Mouse (Mus musculus) liver, adult 2 months (tissue): ENCODE results near the gene Rorc. TPM values are rescaled to one million over a fixed set of nuclear protein-coding genes. Genes with fewer than 3 reads are reported as not detected.

Experiments used
- DNase-seq: peaks from one replicate; pipeline ENCODE4 v3.0.0-alpha.2; 2011; ENCODE audit warnings: low read depth, low spot score; ENCODE audit errors: extremely low read depth
- H3K27ac ChIP-seq: fragments of 200-500 bp; replicated peaks from 2 replicates; pipeline ENCODE4 v1.5.1; 2012; ENCODE audit warnings: low read depth, mild to moderate bottlenecking, control low read depth, inconsistent platforms, low read length; ENCODE audit not compliant: insufficient read depth
- H3K27me3 ChIP-seq: fragments of 200-500 bp; 2 replicates; pipeline ENCODE4 v1.6.1; 2012; ENCODE audit warnings: mild to moderate bottlenecking, moderate library complexity, low read length, inconsistent platforms; ENCODE audit not compliant: control insufficient read depth, insufficient read depth
- H3K36me3 ChIP-seq: fragments of 200-500 bp; 2 replicates; pipeline ENCODE4 v1.6.1; 2012; ENCODE audit warnings: low read length, inconsistent platforms; ENCODE audit not compliant: control insufficient read depth, insufficient read depth
- H3K4me1 ChIP-seq: fragments of 200-500 bp; 2 replicates; pipeline ENCODE4 v1.6.1; 2011; ENCODE audit warnings: low read length; ENCODE audit not compliant: control insufficient read depth, insufficient read depth
- H3K4me3 ChIP-seq: fragments of 200-500 bp; 2 replicates; pipeline ENCODE4 v1.5.1; 2011; ENCODE audit warnings: low read depth, mild to moderate bottlenecking, control low read depth, low read length, moderate library complexity; ENCODE audit not compliant: insufficient read depth
- H3K79me2 ChIP-seq: fragments of 200-500 bp; 2 replicates; pipeline ENCODE4 v1.6.1; 2012; ENCODE audit warnings: inconsistent platforms, mild to moderate bottlenecking, low read length, moderate library complexity; ENCODE audit not compliant: control insufficient read depth, insufficient read depth
- H3K9ac ChIP-seq: fragments of 200-500 bp; 2 replicates; pipeline ENCODE4 v1.6.1; 2012; ENCODE audit warnings: low read depth, mild to moderate bottlenecking, control low read depth, inconsistent platforms, low read length
- CTCF ChIP-seq: fragments of 200-500 bp; IDR thresholded peaks from 2 replicates; pipeline ENCODE4 v1.5.1; 2011; ENCODE audit warnings: low read depth, low read length, control low read depth
- POLR2A ChIP-seq: fragments of 200-500 bp; IDR thresholded peaks from 2 replicates; pipeline ENCODE4 v1.6.1; 2011; ENCODE audit warnings: low read length, control low read depth; ENCODE audit not compliant: insufficient read depth; ENCODE audit errors: extremely low read depth
- WGBS: fragments of 180-500 bp; shearing (Covaris S2); methylation state at CpG from one replicate; pipeline ENCODE4 v1.1.7; 2018; 5-methylcytosine and 5-hydroxymethylcytosine counted together
- polyA plus RNA-seq: library from polyadenylated mRNA; depleted of rRNA; stranded (reverse); fragments of >200 nt; gene quantifications from 2 replicates; pipeline ENCODE4 v1.2.3, GENCODE M21; 2012
- total RNA-seq: library from RNA; depleted of rRNA; stranded (reverse); fragments of >200 nt; gene quantifications from 2 replicates; pipeline ENCODE4 v1.2.3, GENCODE M21; 2014

The Rorc gene
- total and polyA plus RNA-seq, 2 experiments: 34.4 to 50.3 TPM

GRCm38 (mm10) chr3:94364154-94364526 is 8.5 kb upstream of the Rorc start:
- Histone ChIP-seq H3K36me3 (no peaks in the 10 kb centered on the region), H3K4me1 (peaks cover 17% of the 10 kb centered on the region), H3K4me3 (peak overlapping the region; percentile 59; the same call in 1 of the 2 replicates), H3K27me3 (no peaks in the 10 kb centered on the region), H3K79me2 (no peaks in the 10 kb centered on the region), H3K27ac (peak overlapping the region; percentile 61; the same call in 1 of the 2 replicates), H3K9ac (peak overlapping the region; percentile 84)
- TF ChIP-seq CTCF (no peak), POLR2A (no peak)
- WGBS: 25% methylated on average over 23 of the region's 23 CpGs
- no peak for DNase-seq

GRCm38 (mm10) chr3:94366761-94367160 is 5.8 kb upstream of the Rorc start:
- Histone ChIP-seq H3K4me3 (no peak overlapping the region), H3K27ac (no peak overlapping the region), H3K27me3 (no peaks in the 10 kb centered on the region), H3K36me3 (no peaks in the 10 kb centered on the region), H3K9ac (0 out of 2 replicates have a peak overlapping the region, but pooled peaks have one; percentile 19), H3K79me2 (no peaks in the 10 kb centered on the region), H3K4me1 (peaks cover 18% of the 10 kb centered on the region)
- TF ChIP-seq CTCF (peak; percentile 77), POLR2A (no peak)
- peak; percentile 95 for DNase-seq
- WGBS: 4% methylated on average over 3 of the region's 3 CpGs

GRCm38 (mm10) chr3:94367511-94367910 is 5.1 kb upstream of the Rorc start:
- peak; percentile 96 for DNase-seq
- 21% methylated on average over 6 of the region's 6 CpGs for WGBS
- Histone ChIP-seq H3K9ac (peak overlapping the region; percentile 36), H3K36me3 (no peaks in the 10 kb centered on the region), H3K4me3 (no peak overlapping the region), H3K79me2 (no peaks in the 10 kb centered on the region), H3K27ac (peak overlapping the region; percentile 97), H3K27me3 (no peaks in the 10 kb centered on the region), H3K4me1 (peaks cover 22% of the 10 kb centered on the region)
- TF ChIP-seq POLR2A: no peak
- no peak for TF ChIP-seq CTCF

GRCm38 (mm10) chr3:94368631-94369030 is 4.0 kb upstream of the Rorc start:
- Histone ChIP-seq H3K36me3 (no peaks in the 10 kb centered on the region), H3K79me2 (no peaks in the 10 kb centered on the region), H3K4me3 (no peak overlapping the region), H3K27ac (peak overlapping the region; percentile 95; the same call in 1 of the 2 replicates), H3K27me3 (no peaks in the 10 kb centered on the region), H3K9ac (no peak overlapping the region), H3K4me1 (peaks cover 22% of the 10 kb centered on the region)
- no peak for DNase-seq
- TF ChIP-seq POLR2A (no peak), CTCF (no peak)
- 83% methylated on average over 6 of the region's 6 CpGs for WGBS

- Histone ChIP-seq H3K4me1 (peaks cover 26% of the 10 kb centered on the region), H3K27me3 (no peaks in the 10 kb centered on the region), H3K36me3 (no peaks in the 10 kb centered on the region), H3K79me2 (no peaks in the 10 kb centered on the region; the same call in 1 of the 2 replicates), H3K27ac (no peak overlapping the region), H3K9ac (no peak overlapping the region), H3K4me3 (no peak overlapping the region)
- no peak for DNase-seq
- no peak for TF ChIP-seq POLR2A
- TF ChIP-seq CTCF: no peak
- WGBS: 21% methylated on average over 2 of the region's 2 CpGs
Observed at GRCm38 (mm10) chr3:94369709-94370108, 2.9 kb upstream of the Rorc start.

- H3K27me3 ChIP-seq: no peaks in the 10 kb centered on the region
- DNase-seq: peak; percentile 96
- WGBS: 7% methylated on average over 11 of the region's 11 CpGs
- peaks cover 27% of the 10 kb centered on the region for H3K4me1 ChIP-seq
- H3K36me3 ChIP-seq: peaks cover 2% of the 10 kb centered on the region; the same call in 1 of the 2 replicates
- H3K27ac ChIP-seq: peak overlapping the region; percentile 52; the same call in 1 of the 2 replicates
- TF ChIP-seq CTCF: no peak
- no peak for TF ChIP-seq POLR2A
- H3K79me2 ChIP-seq: no peaks in the 10 kb centered on the region; the same call in 1 of the 2 replicates
- no peak overlapping the region for H3K9ac ChIP-seq
- H3K4me3 ChIP-seq: no peak overlapping the region
Observed at GRCm38 (mm10) chr3:94371637-94372036, 957 bp upstream of the Rorc start.
